Mouse (Mus musculus) cerebellum, adult 2 months (tissue): ENCODE results near the gene Cmc1.

Experiments used
- CTCF ChIP-seq: fragments of 200-500 bp; IDR thresholded peaks from 2 replicates; pipeline ENCODE4 v1.5.1; 2011; ENCODE audit warnings: low read depth, mild to moderate bottlenecking, control low read depth, low read length, moderate library complexity, borderline replicate concordance; ENCODE audit not compliant: insufficient read depth
- POLR2A ChIP-seq: fragments of 200-500 bp; IDR thresholded peaks from 2 replicates; pipeline ENCODE4 v1.6.1; 2011; ENCODE audit warnings: low read length, control low read depth, borderline replicate concordance; ENCODE audit not compliant: insufficient read depth

DNA sequence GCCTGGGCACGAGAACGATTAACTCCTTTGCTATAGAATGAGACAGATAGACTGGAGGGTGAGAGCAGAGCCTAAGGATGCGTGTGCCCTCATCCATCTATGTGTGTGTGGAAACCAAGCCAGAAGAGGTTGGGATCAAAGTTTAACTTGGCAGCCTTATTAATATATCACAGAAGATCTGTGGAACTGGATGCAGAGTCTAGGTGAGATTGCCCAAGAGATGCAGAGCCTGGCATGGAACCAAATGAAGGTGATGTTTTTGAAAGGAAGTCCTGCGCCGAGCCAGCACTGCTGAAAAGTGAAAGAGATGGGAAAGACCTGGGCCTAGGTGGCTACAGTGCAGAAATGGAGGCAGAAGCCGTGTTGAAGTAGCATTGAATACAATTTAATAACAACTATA, 11.6 kb upstream of the Cmc1 start:
- TF ChIP-seq CTCF (no peak), POLR2A (no peak)
